Mouse (Mus musculus): ENCODE results near the gene Chit1.
A peak's percentile ranks its signal among the peaks of the same experiment; 100 is the strongest.

Gene Chit1

DNA sequence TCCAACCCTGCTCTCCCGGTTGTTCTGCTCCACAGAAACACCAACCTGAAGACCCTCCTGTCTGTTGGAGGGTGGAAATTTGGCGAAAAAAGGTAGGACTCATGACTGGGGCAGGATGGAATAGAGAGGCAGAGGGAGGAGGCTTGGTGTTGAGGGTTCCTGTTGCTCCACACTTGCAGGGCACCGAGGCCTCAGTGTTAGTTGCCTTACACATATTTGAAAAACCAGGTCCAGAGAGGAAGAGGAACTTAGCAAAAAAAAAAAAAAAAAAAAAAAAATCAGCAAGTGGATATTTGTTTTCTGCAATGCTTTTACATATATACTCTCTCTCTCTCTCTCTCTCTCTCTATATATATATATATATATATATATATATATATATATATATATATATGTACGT, 73.0 kb downstream of the Chit1 start:
- no peak for DNase-seq (ENCODE audit: low read depth, low spot score)

GRCm38 (mm10) chr1:134188217-134188616, 77.2 kb downstream of the Chit1 start:
- DNase-seq (ENCODE audit: low read depth, low spot score), result no peak

- DNase-seq (ENCODE audit: low read depth, low spot score), result no peak
These were observed 78.1 kb downstream of the Chit1 start for GRCm38 (mm10) chr1:134188989-134189729.

DNA sequence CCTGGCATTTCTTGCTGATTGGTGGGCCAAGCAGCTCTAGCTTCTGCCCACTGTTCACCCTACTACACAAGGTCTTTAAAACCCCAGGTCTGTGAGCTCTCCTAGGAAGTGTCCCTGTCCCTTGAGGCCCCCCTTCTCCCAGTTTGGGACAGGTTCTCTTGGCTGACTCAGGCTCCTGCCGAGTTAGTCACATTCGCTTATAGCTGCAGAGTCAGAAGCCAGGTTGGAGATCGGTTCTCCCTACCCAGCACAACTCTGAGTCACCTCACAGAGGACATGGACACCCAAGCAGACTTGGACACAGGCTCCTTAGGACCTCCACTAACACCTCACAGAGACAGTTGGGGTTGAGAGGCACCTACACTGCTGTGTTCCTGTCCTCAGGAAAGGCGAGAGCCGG, 80.2 kb downstream of the Chit1 start:
- DNase-seq (ENCODE audit: low read depth, low spot score), result no peak

- no peak for DNase-seq (ENCODE audit: low read depth, low spot score)
These were observed 81.0 kb downstream of the Chit1 start for GRCm38 (mm10) chr1:134192024-134192423.

DNA sequence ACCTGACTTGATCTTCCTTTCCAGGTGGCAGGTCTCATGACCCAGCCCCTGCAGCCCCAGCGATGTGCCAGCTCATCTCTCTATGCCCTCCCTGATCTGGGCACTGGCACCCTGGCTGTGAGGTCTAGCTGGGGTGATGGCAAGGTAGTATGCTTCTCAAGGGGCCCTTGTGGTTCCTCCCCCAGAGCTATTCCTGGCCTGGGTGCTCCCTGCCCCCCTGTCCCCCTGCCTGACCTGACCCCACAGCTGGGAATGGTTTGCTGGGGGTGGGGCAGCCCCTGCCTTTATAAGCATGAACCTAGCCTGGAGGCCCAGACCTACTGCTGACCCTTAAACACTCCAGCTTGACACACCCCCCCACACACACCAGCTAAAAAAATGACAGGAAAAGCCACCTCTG, 82.1 kb downstream of the Chit1 start, which contains the start of gene Mybph:
Gene Mybph, plus strand, starts transcription at position 323 of the 400 bp plus-strand sequence.
- DNase-seq (ENCODE audit: low read depth, low spot score), result no peak

DNA sequence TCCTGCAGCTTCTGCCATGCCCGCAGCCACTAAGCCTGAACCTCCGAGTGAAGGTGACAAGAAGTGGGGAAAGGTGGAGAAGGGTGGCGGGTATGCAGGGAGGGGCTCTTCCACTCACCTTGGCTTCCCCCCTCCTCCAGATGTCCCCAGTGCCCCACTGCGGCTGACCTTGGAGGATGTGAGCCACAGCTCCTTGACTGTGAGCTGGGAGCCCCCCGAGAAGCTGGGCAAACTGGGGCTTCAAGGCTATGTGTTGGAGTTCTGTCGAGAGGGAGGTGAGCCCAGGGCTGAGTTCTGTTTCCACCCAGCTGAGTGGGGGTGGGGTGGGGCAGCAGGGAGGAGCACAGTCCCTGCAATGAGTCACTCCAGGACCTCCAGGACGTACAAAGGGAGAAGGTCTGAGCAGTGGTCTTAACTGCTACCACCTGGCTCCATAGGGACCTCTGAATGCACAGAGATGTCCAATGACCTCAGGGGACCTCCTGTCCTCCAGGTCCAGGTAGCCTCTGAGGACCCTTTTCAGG, 82.7 kb downstream of the Chit1 start:
- no peak for DNase-seq (ENCODE audit: low read depth, low spot score)

- no peak for DNase-seq (ENCODE audit: low read depth, low spot score)
These were observed 83.4 kb downstream of the Chit1 start for GRCm38 (mm10) chr1:134194298-134195022.

DNA sequence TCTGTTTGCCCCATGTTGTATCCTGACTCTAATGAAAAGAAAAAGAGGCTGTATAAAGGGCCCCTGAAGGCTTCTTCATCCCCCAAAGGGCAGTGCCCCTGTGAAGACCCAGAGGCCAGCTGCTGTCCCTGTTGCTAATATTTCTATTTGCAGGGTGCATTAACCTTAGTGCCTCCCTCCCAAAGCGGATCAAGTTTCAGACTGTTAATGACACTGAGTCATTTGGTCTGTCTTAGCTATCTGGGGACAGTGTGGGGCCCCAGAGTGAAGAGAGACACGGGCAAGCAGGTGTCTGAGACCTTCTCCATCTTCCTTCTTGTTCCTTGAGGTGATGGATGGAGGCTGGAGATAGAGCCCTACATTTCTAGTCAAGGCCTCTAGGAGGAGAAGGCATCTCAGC, 84.1 kb downstream of the Chit1 start:
- no peak for DNase-seq (ENCODE audit: low read depth, low spot score)

GRCm38 (mm10) chr1:134195571-134195970, 84.5 kb downstream of the Chit1 start:
- no peak for DNase-seq (ENCODE audit: low read depth, low spot score)

GRCm38 (mm10) chr1:134195979-134196378, 84.9 kb downstream of the Chit1 start:
- DNase-seq (ENCODE audit: low read depth, low spot score), result no peak

GRCm38 (mm10) chr1:134196386-134196785, 85.3 kb downstream of the Chit1 start:
- DNase-seq (ENCODE audit: low read depth, low spot score), result peak; percentile 37

DNA sequence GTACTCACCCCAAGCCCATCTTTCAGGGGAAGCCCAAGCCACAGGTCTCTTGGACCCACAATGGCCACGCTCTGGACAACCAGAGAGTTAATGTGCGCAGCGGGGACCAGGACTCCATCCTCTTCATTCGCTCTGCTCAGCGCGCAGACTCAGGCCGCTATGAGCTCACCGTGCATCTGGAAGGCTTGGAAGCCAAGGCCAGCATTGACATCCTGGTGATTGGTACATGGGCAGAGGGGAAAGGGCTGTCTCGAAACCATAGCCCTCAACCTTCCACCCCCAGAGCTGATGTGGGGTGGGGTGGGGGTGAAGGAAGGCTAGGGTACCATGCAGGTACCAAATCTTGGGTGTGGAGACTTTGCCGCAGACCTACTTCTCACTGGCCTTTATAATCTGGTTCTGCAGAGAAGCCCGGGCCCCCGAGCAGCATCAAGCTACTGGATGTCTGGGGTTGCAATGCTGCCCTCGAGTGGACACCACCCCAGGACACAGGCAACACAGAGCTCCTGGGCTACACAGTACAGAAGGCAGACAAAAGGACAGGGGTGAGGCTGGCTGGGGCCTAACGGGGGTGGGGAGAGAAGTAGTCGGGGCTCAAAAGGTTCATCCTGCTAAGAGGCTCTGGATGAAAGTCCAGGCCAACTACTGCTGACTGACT, 86.4 kb downstream of the Chit1 start:
- DNase-seq (ENCODE audit: low read depth, low spot score), result no peak

GRCm38 (mm10) chr1:134198197-134198995, 87.4 kb downstream of the Chit1 start:
- DNase-seq (ENCODE audit: low read depth, low spot score), result no peak

DNA sequence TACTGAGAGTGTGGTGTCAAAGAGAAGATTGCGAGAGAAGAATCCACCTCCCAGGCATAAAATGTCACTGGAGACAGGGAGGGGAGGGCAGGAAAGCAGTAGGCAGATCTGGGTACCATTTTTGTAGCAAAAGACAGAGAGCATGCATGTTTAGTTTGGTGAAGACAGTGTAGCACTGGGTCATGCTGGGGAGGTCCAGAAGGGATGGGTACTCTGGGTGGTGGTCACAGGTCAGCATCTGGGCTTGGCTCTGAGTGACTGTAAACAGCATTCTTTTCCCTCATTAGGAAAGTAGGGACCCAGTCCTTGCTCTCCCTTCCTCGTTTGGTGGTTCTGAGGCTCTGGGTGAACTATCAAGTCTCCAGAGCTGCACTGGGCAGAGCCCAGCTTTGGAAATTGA, 89.4 kb downstream of the Chit1 start:
- DNase-seq (ENCODE audit: low read depth, low spot score), result no peak

Measured in CD4-positive helper T cell, adult 2 months (primary cell).